Mouse (Mus musculus) cerebellum, adult 2 months (tissue): Measurements from ENCODE around the gene Heg1.

Experiments used
- CTCF ChIP-seq: fragments of 200-500 bp; IDR thresholded peaks from 2 replicates; pipeline ENCODE4 v1.5.1; 2011; ENCODE audit warnings: low read depth, mild to moderate bottlenecking, control low read depth, low read length, moderate library complexity, borderline replicate concordance; ENCODE audit not compliant: insufficient read depth
- POLR2A ChIP-seq: fragments of 200-500 bp; IDR thresholded peaks from 2 replicates; pipeline ENCODE4 v1.6.1; 2011; ENCODE audit warnings: low read length, control low read depth, borderline replicate concordance; ENCODE audit not compliant: insufficient read depth

DNA sequence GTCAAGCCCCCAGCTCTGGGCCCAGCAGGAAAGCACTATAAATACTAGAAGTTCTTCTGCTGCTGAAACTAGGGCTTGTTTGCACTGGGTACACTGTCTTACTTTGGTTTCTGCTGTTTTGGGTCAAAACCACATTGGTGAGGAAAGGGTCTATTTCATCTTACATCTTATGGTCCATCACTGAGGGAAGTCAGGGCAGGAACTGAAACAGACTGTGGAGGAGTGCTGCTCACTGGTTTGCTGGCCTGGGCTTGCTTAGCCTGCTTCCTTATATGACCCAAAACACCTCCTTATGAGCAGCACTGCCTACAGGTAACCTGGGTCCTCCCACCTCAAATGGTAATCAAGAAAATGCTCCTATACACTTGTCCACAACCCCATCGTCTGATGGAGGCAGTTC, 9.4 kb downstream of the Heg1 start:
- no peak for TF ChIP-seq CTCF
- TF ChIP-seq POLR2A, result no peak
